In genomic region chr11:24079392-24080391, GRCm38 (mm10) we compare ENCODE assay signal across 8 mouse cellular contexts. TPM values are rescaled to one million over a fixed set of nuclear protein-coding genes. Genes with fewer than 3 reads are reported as not detected.
DNase-seq lines count a peak whose midpoint lies in the region; ATAC-seq and TF ChIP-seq lines count a peak whose summit lies in the region.

No protein-coding gene starts in this region.

- no peaks in the 10 kb centered on the region for H3K9me3 ChIP-seq in forebrain, embryonic 14.5 days (replicated peaks; ENCODE audit: control insufficient read depth, low read length)
- no peaks in the 10 kb centered on the region for H3K9me3 ChIP-seq in hindbrain, postnatal 0 days (ENCODE audit: low read length)
- no peaks in the 10 kb centered on the region for H3K9me3 ChIP-seq in liver, embryonic 13.5 days (replicated peaks)

- H3K4me3 ChIP-seq in forebrain, embryonic 14.5 days (ENCODE audit: low read depth, low read length): peak overlapping the region; percentile 91
- peak overlapping the region; percentile 69 for H3K4me3 ChIP-seq in hindbrain, postnatal 0 days (ENCODE audit: low read length)
- peak overlapping the region; percentile 85 for H3K4me3 ChIP-seq in liver, embryonic 13.5 days (replicated peaks)

- H3K4me2 ChIP-seq in forebrain, embryonic 14.5 days (ENCODE audit: low read length): peak overlapping the region; percentile 98
- peak overlapping the region; percentile 100 for H3K4me2 ChIP-seq in hindbrain, postnatal 0 days (ENCODE audit: low read depth, low read length)
- peak overlapping the region; percentile 98 for H3K4me2 ChIP-seq in liver, embryonic 13.5 days

- ATAC-seq in forebrain, embryonic 14.5 days: peak; percentile 6
- no peak for ATAC-seq in hindbrain, postnatal 0 days
- ATAC-seq in liver, embryonic 13.5 days (ENCODE audit: low read depth): peak; percentile 14

- peak; percentile 56 to 57 for DNase-seq in cerebellum, postnatal 14 days
- DNase-seq in cerebellum, adult 9-10 months: no peak
- DNase-seq in adrenal gland, postnatal 10 days: peak; percentile 53
- peak; percentile 83 for DNase-seq in forebrain, embryonic 14.5 days (ENCODE audit: low spot score)
- DNase-seq in hindbrain, postnatal 0 days (ENCODE audit: low spot score): peak; percentile 73
- DNase-seq in liver, embryonic 13.5 days: peak; percentile 63
- DNase-seq in neural tube, embryonic 10.5 days (ENCODE audit: extremely low spot score, low spot score): peak; percentile 81
- peak; percentile 27 for DNase-seq in thymus, postnatal 0 days (ENCODE audit: low spot score)

- no peaks in the 10 kb centered on the region for H3K36me3 ChIP-seq in forebrain, embryonic 14.5 days (ENCODE audit: control insufficient read depth, insufficient read depth, low read length)
- no peaks in the 10 kb centered on the region for H3K36me3 ChIP-seq in hindbrain, postnatal 0 days (ENCODE audit: insufficient read depth, low read length)
- H3K36me3 ChIP-seq in liver, embryonic 13.5 days: peaks cover 6% of the 10 kb centered on the region; the same call in 1 of the 2 replicates

- H3K4me1 ChIP-seq in forebrain, embryonic 14.5 days (ENCODE audit: control insufficient read depth, insufficient read depth, low read length): peaks cover 17% of the 10 kb centered on the region
- 0 out of 2 replicates have a peak, but pooled peaks cover 7% of the 10 kb centered on the region for H3K4me1 ChIP-seq in hindbrain, postnatal 0 days (ENCODE audit: insufficient read depth, low read length)
- H3K4me1 ChIP-seq in liver, embryonic 13.5 days (replicated peaks): peaks cover 63% of the 10 kb centered on the region

- no peak for TF ChIP-seq CTCF in hindbrain, postnatal 0 days (IDR thresholded peaks at IDR 0.05; ENCODE audit: low read depth)

- under 1% methylated on average over 43 of the region's 43 CpGs for WGBS in forebrain, embryonic 14.5 days
- WGBS in hindbrain, postnatal 0 days: under 1% methylated on average over 43 of the region's 43 CpGs
- WGBS in liver, embryonic 13.5 days (ENCODE audit: insufficient replicate concordance): under 1% methylated on average over 43 of the region's 43 CpGs

- peak overlapping the region; percentile 100 for H3K9ac ChIP-seq in forebrain, embryonic 14.5 days (ENCODE audit: low read length)
- peak overlapping the region; percentile 74 for H3K9ac ChIP-seq in hindbrain, postnatal 0 days (replicated peaks; ENCODE audit: low read length)
- H3K9ac ChIP-seq in liver, embryonic 13.5 days: peak overlapping the region; percentile 90

- peak overlapping the region; percentile 100 for H3K27ac ChIP-seq in forebrain, embryonic 14.5 days (ENCODE audit: low read depth, low read length)
- peak overlapping the region; percentile 93 for H3K27ac ChIP-seq in hindbrain, postnatal 0 days
- peak overlapping the region; percentile 92 for H3K27ac ChIP-seq in liver, embryonic 13.5 days

- H3K27me3 ChIP-seq in forebrain, embryonic 14.5 days (replicated peaks; ENCODE audit: control insufficient read depth, insufficient read depth, low read length): no peaks in the 10 kb centered on the region
- H3K27me3 ChIP-seq in hindbrain, postnatal 0 days (ENCODE audit: insufficient read depth, low read length): no peaks in the 10 kb centered on the region
- no peaks in the 10 kb centered on the region; the same call in 1 of the 2 replicates for H3K27me3 ChIP-seq in liver, embryonic 13.5 days

RNA-seq across cellular contexts. Expression of gene Bcl11a, which starts 1.8 kb away (rescaled TPM):
- total RNA-seq in adrenal gland, postnatal 10 days (2021): 1 to 10 TPM; 3.3 to 4.8 TPM
- 148 and 174 TPM in 2 replicates for polyA plus RNA-seq in forebrain, embryonic 14.5 days (2014; fragmentation: Nextera tagmentation; extraction: Ambion mirVana)
- total RNA-seq in hindbrain, postnatal 0 days (2014; rRNA removed): 32.2 and 32.3 TPM in 2 replicates
- 69.8 and 73.5 TPM in 2 replicates for polyA plus RNA-seq in hindbrain, postnatal 0 days (2015; fragmentation: Nextera tagmentation; extraction: Ambion mirVana)
- 37.9 and 45.0 TPM in 2 replicates for polyA plus RNA-seq in liver, embryonic 13.5 days (2015; fragmentation: Nextera tagmentation; extraction: Ambion mirVana)
- polyA plus RNA-seq in thymus, postnatal 0 days (2015; fragmentation: Nextera tagmentation; extraction: Ambion mirVana): 7.4 and 8.0 TPM in 2 replicates

RNA-seq across cellular contexts. Expression of gene A830031A19Rik, which starts 4.8 kb away (rescaled TPM):
- not detected for total RNA-seq in adrenal gland, postnatal 10 days (2021)
- polyA plus RNA-seq in forebrain, embryonic 14.5 days (2014; fragmentation: Nextera tagmentation; extraction: Ambion mirVana): 0.32 and 0.41 TPM in 2 replicates
- total RNA-seq in hindbrain, postnatal 0 days (2014; rRNA removed): not detected in 2 replicates
- polyA plus RNA-seq in hindbrain, postnatal 0 days (2015; fragmentation: Nextera tagmentation; extraction: Ambion mirVana): not detected in 2 replicates
- not detected in 2 replicates for polyA plus RNA-seq in liver, embryonic 13.5 days (2015; fragmentation: Nextera tagmentation; extraction: Ambion mirVana)
- not detected in 2 replicates for polyA plus RNA-seq in thymus, postnatal 0 days (2015; fragmentation: Nextera tagmentation; extraction: Ambion mirVana)
